Mouse (Mus musculus): ENCODE data around the gene Mpp6.

- TF ChIP-seq CTCF (conservative IDR thresholded peaks at IDR 0.05; ENCODE audit: insufficient read depth, insufficient read length, low read depth, low read length) (no peak), POLR2A (IDR thresholded peaks at IDR 0.05; ENCODE audit: low read depth, low read length) (no peak)
These were observed 34.8 kb upstream of the Mpp6 start for GRCm38 (mm10) chr6:50075248-50075647.

Data from kidney, adult 2 months (tissue).